Mouse (Mus musculus) bone marrow macrophage, adult 2 months (primary cell): Measurements from ENCODE around the gene Fgfbp3.

ENCODE experiments used
- CTCF ChIP-seq: IDR thresholded peaks from 2 replicates; pipeline ENCODE4 v1.5.1; 2012; ENCODE audit warnings: low read depth, mild to moderate bottlenecking, low read length, moderate library complexity
- POLR2A ChIP-seq: IDR thresholded peaks from 2 replicates; pipeline ENCODE4 v1.6.1; 2012; ENCODE audit warnings: mild to moderate bottlenecking, low read depth, low read length, borderline replicate concordance

GRCm38 (mm10) chr19:36897778-36898177 lies 21.6 kb downstream of the Fgfbp3 start:
- TF ChIP-seq POLR2A = no peak
- peak; percentile 28; the same call in 1 of the 2 replicates for TF ChIP-seq CTCF
